9 mouse cellular contexts compared by ENCODE assay signal in genomic region chr12:110460418-110461300, GRCm38 (mm10). TPM values are rescaled to one million over a fixed set of nuclear protein-coding genes. Genes with fewer than 3 reads are reported as not detected.
A peak's percentile ranks its signal among the peaks of the same experiment; 100 is the strongest.
DNase-seq lines count a peak whose midpoint lies in the region; TF ChIP-seq lines count a peak whose summit lies in the region.
"Had no signal": no experiment of that assay in that cellular context is flagged by ENCODE, and none has a peak within 500 bp of the region (broad histone marks: within the 10 kb centered on the region; RNA-seq: fewer than 3 reads in every experiment).

No protein-coding gene starts in this region.

- peak; percentile 67 for DNase-seq in ovary, adult 18-20 months (ENCODE audit: low spot score)
- no peak for DNase-seq in ovary, postnatal 14 days (ENCODE audit: low spot score)
- DNase-seq in cerebellum, postnatal 25 days = peak; percentile 82 to 86
- peak; percentile 89 for DNase-seq in kidney, adult 2 months
- DNase-seq in spleen, postnatal 10 days (ENCODE audit: low spot score in 2 of 2) = no peak
- DNase-seq in left cerebral cortex, adult 2 months (ENCODE audit: extremely low spot score in 1 of 2, low spot score in 2 of 2) = no peak
- DNase-seq in gastrocnemius, postnatal 4 days (ENCODE audit: low spot score in 2 of 2) = no peak

- no peaks in the 10 kb centered on the region for H3K27me3 ChIP-seq in kidney, adult 2 months (replicated peaks; ENCODE audit: control insufficient read depth, insufficient read depth, low read length)
- H3K27me3 ChIP-seq: embryonic facial prominence, embryonic 12.5 days had no signal

- WGBS in kidney, adult 2 months = 44% methylated on average over 18 of the region's 18 CpGs
- 68% methylated on average over 18 of the region's 18 CpGs for WGBS in macrophage (ENCODE audit: missing documents)

- no peaks in the 10 kb centered on the region for H3K36me3 ChIP-seq in kidney, adult 2 months (ENCODE audit: control insufficient read depth, insufficient read depth, low read length)
- no peaks in the 10 kb centered on the region for H3K36me3 ChIP-seq in macrophage (ENCODE audit: inconsistent target)
- H3K36me3 ChIP-seq: embryonic facial prominence, embryonic 12.5 days had no signal

- H3K27ac ChIP-seq in kidney, adult 2 months (ENCODE audit: insufficient read depth, low read depth, low read length) = no peak overlapping the region
- H3K27ac ChIP-seq in macrophage = peak overlapping the region; percentile 93
- H3K27ac ChIP-seq in left cerebral cortex, adult 2 months = no peak overlapping the region; the same call in 1 of the 2 replicates
- H3K27ac ChIP-seq: embryonic facial prominence, embryonic 12.5 days had no signal

- no peak for TF ChIP-seq CTCF in kidney, adult 2 months (conservative IDR thresholded peaks at IDR 0.05; ENCODE audit: insufficient read depth, insufficient read length, low read depth, low read length)
- no peak for TF ChIP-seq CTCF in left cerebral cortex, adult 2 months (IDR thresholded peaks at IDR 0.05)

- peaks cover 52% of the 10 kb centered on the region for H3K79me2 ChIP-seq in macrophage (ENCODE audit: inconsistent target)

- no peak for TF ChIP-seq POLR2A in kidney, adult 2 months (IDR thresholded peaks at IDR 0.05; ENCODE audit: low read depth, low read length)

- no peak overlapping the region for H3K4me3 ChIP-seq in kidney, adult 2 months (ENCODE audit: insufficient read depth, low read depth, low read length)
- no peak overlapping the region for H3K4me3 ChIP-seq in macrophage (ENCODE audit: inconsistent target)
- no peak overlapping the region for H3K4me3 ChIP-seq in left cerebral cortex, adult 2 months
- H3K4me3 ChIP-seq: embryonic facial prominence, embryonic 12.5 days had no signal

- no peaks in the 10 kb centered on the region for H3K4me1 ChIP-seq in kidney, adult 2 months (ENCODE audit: control insufficient read depth, insufficient read depth, low read length)
- H3K4me1 ChIP-seq: embryonic facial prominence, embryonic 12.5 days had no signal

- intact Hi-C loops in left cerebral cortex, adult 2 months (cut with DNase I) = no loop called here

RNA-seq across cellular contexts. Expression of gene Ppp2r5c, which starts 13.7 kb away (rescaled TPM):
- 29.9 and 41.3 TPM in 2 replicates for polyA plus RNA-seq in kidney, adult 2 months (2012; rRNA removed)
- 100 to 1,000 TPM in 2 of 26 experiments, 10 to 100 TPM in 24; 19.9 to 103 (median 77.9) TPM for total RNA-seq in macrophage (2018; cell fraction: chromatin; rRNA removed)
- total RNA-seq in macrophage (2018; cell fraction: cytosol; rRNA removed) = 100 to 1,000 TPM; 104 to 180 (median 147) TPM
- total RNA-seq in macrophage (2018; cell fraction: nucleus; rRNA removed) = 100 to 1,000 TPM in 6 of 26 experiments, 10 to 100 TPM in 20; 31.2 to 122 (median 80.1) TPM
- 110 to 139 TPM (median 129 TPM) in 3 replicates for polyA plus RNA-seq in macrophage (2018)
- total RNA-seq in left cerebral cortex, adult 2 months (2021) = 100 to 1,000 TPM; 266 to 272 TPM
- 10 to 100 TPM; 87.5 to 88.8 TPM for total RNA-seq in gastrocnemius, postnatal 4 days (2021)

Comparison
In these comparisons a context has a peak if more than half of its experiments do, and no peak if none do; other contexts are left out.
1. DNase-seq: peak in ovary, adult 18-20 months (single experiment), cerebellum, postnatal 25 days (2 of 2) and kidney, adult 2 months (single experiment); none in ovary, postnatal 14 days (single experiment), spleen, postnatal 10 days (0 of 2), left cerebral cortex, adult 2 months (0 of 2) and gastrocnemius, postnatal 4 days (0 of 2).